Mouse (Mus musculus) CH12.LX (cell line): ENCODE data around the gene Sall1. TPM values are rescaled to one million over a fixed set of nuclear protein-coding genes. Genes with fewer than 3 reads are reported as not detected.

Experiments used
- DNase-seq: peaks from one replicate; pipeline ENCODE4 v3.0.0-alpha.2; 2013; ENCODE audit errors: extremely low read depth
- H3K27ac ChIP-seq: 2 replicates; pipeline ENCODE4 v1.5.1; 2012; ENCODE audit warnings: low read depth, mild to moderate bottlenecking, control low read depth, moderate library complexity; ENCODE audit not compliant: insufficient read depth
- H3K27me3 ChIP-seq: replicated peaks from 2 replicates; pipeline ENCODE3; 2012; ENCODE audit warnings: inconsistent platforms
- H3K36me3 ChIP-seq, 2 experiments: replicated peaks in 1 of 2; 2 replicates each; pipeline versions ENCODE3 to v1.6.1; 2012; ENCODE audit warnings: inconsistent platforms in 1 of 2, low read length in 1 of 2, mild to moderate bottlenecking in 1 of 2, mixed read lengths in 1 of 2, moderate library complexity in 1 of 2; ENCODE audit not compliant: control insufficient read depth in 1 of 2, insufficient read depth in 1 of 2
- H3K4me1 ChIP-seq, 2 experiments: 2 replicates each; pipeline ENCODE4 v1.6.1; 2012; ENCODE audit warnings: inconsistent platforms in 1 of 2, moderate library complexity in 1 of 2; ENCODE audit not compliant: insufficient read depth in 2 of 2, control insufficient read depth in 1 of 2
- H3K4me2 ChIP-seq: 2 replicates; pipeline ENCODE4 v1.6.1; 2012; ENCODE audit warnings: low read depth, mild to moderate bottlenecking, control low read depth; ENCODE audit not compliant: poor library complexity, insufficient read depth, severe bottlenecking
- H3K4me3 ChIP-seq, 3 experiments: fragments of 150-350 bp in 1 of 3; sonication (generic) in 1 of 3; replicated peaks in 1 of 3; 2 replicates each; pipeline versions ENCODE3 to v1.5.1; 2011 to 2012; ENCODE audit warnings: low read depth in 2 of 3, low read length in 2 of 3, mild to moderate bottlenecking in 2 of 3, moderate library complexity in 2 of 3, control low read depth in 1 of 3, improper control_type of control experiment in 1 of 3, inconsistent platforms in 1 of 3, mixed read lengths in 1 of 3; ENCODE audit not compliant: poor library complexity in 1 of 3
- H3K79me2 ChIP-seq: replicated peaks from 2 replicates; pipeline ENCODE4 v1.6.1; 2012; ENCODE audit warnings: mild to moderate bottlenecking, moderate library complexity; ENCODE audit not compliant: control insufficient read depth, poor library complexity, insufficient read depth, severe bottlenecking; ENCODE audit errors: extremely low read depth
- H3K9ac ChIP-seq: 2 replicates; pipeline ENCODE4 v1.6.1; 2012; ENCODE audit warnings: low read depth, mild to moderate bottlenecking, control low read depth, moderate library complexity; ENCODE audit not compliant: insufficient read depth
- H3K9me3 ChIP-seq: replicated peaks from 2 replicates; pipeline ENCODE3; 2012; ENCODE audit warnings: low read length, inconsistent platforms, mixed read lengths
- CTCF ChIP-seq, 2 experiments: IDR thresholded peaks in 1 of 2; conservative IDR thresholded peaks in 1 of 2; 2 replicates each; pipeline ENCODE4 v1.5.1; 2011 to 2012; ENCODE audit warnings: low read depth in 2 of 2, low read length in 2 of 2, improper control_type of control experiment in 1 of 2, inconsistent platforms in 1 of 2, mild to moderate bottlenecking in 1 of 2, moderate library complexity in 1 of 2
- E2F4 ChIP-seq: IDR thresholded peaks from 2 replicates; pipeline ENCODE4 v1.6.1; 2011; ENCODE audit warnings: low read depth, low read length, improper control_type of control experiment; ENCODE audit not compliant: insufficient replicate concordance
- ELF1 ChIP-seq: IDR thresholded peaks from 2 replicates; pipeline ENCODE4 v1.6.1; 2014; ENCODE audit warnings: low read depth, mild to moderate bottlenecking, inconsistent platforms, low read length, improper control_type of control experiment
- ETS1 ChIP-seq: conservative IDR thresholded peaks from 2 replicates; pipeline ENCODE4 v1.6.1; 2012; ENCODE audit warnings: low read depth, mild to moderate bottlenecking, inconsistent platforms, low read length, improper control_type of control experiment, moderate library complexity
- GABPA ChIP-seq: IDR thresholded peaks from 2 replicates; pipeline ENCODE4 v1.6.1; 2012; ENCODE audit warnings: low read depth, low read length, improper control_type of control experiment, inconsistent platforms; ENCODE audit not compliant: insufficient replicate concordance
- IRF4 ChIP-seq: IDR thresholded peaks from 2 replicates; pipeline ENCODE4 v1.6.1; 2014; ENCODE audit warnings: low read depth, mild to moderate bottlenecking, inconsistent platforms, low read length, improper control_type of control experiment
- JUN ChIP-seq: IDR thresholded peaks from 2 replicates; pipeline ENCODE4 v1.6.1; 2011; ENCODE audit warnings: low read depth, mild to moderate bottlenecking, low read length, improper control_type of control experiment, moderate library complexity; ENCODE audit not compliant: insufficient read depth
- MAFK ChIP-seq: IDR thresholded peaks from 2 replicates; pipeline ENCODE4 v1.6.1; 2011; ENCODE audit warnings: low read length, improper control_type of control experiment; ENCODE audit not compliant: insufficient replicate concordance
- MEF2A ChIP-seq: IDR thresholded peaks from 2 replicates; pipeline ENCODE4 v1.6.1; 2014; ENCODE audit warnings: low read depth, mild to moderate bottlenecking, inconsistent platforms, low read length, improper control_type of control experiment, borderline replicate concordance
- NELFE ChIP-seq: IDR thresholded peaks from 2 replicates; pipeline ENCODE4 v1.6.1; 2011; ENCODE audit warnings: low read depth, low read length, improper control_type of control experiment
- NRF1 ChIP-seq: IDR thresholded peaks from 2 replicates; pipeline ENCODE4 v1.6.1; 2014; ENCODE audit warnings: low read depth, mild to moderate bottlenecking, inconsistent platforms, low read length, improper control_type of control experiment, moderate library complexity
- PAX5 ChIP-seq: IDR thresholded peaks from 2 replicates; pipeline ENCODE4 v1.6.1; 2012; ENCODE audit warnings: low read length, inconsistent platforms, mixed read lengths
- POLR2A ChIP-seq: IDR thresholded peaks from 2 replicates; pipeline ENCODE4 v1.6.1; 2011; ENCODE audit warnings: low read depth, mild to moderate bottlenecking, improper control_type of control experiment, low read length
- POLR2AphosphoS2 ChIP-seq: IDR thresholded peaks from 2 replicates; pipeline ENCODE4 v1.6.1; 2011; ENCODE audit warnings: low read depth, low read length, improper control_type of control experiment
- SIN3A ChIP-seq: IDR thresholded peaks from 2 replicates; pipeline ENCODE4 v1.6.1; 2012; ENCODE audit warnings: low read length, improper control_type of control experiment, inconsistent platforms
- SMC3 ChIP-seq: IDR thresholded peaks from 2 replicates; pipeline ENCODE4 v1.6.1; 2011; ENCODE audit warnings: low read depth, low read length, improper control_type of control experiment
- TBP ChIP-seq: conservative IDR thresholded peaks from 2 replicates; pipeline ENCODE4 v1.6.1; 2011; ENCODE audit warnings: low read depth, low read length, improper control_type of control experiment
- USF1 ChIP-seq: IDR thresholded peaks from 2 replicates; pipeline ENCODE4 v1.6.1; 2014; ENCODE audit warnings: low read depth, mild to moderate bottlenecking, inconsistent platforms, low read length, improper control_type of control experiment
- USF2 ChIP-seq: conservative IDR thresholded peaks from 2 replicates; pipeline ENCODE4 v1.6.1; 2011; ENCODE audit warnings: low read depth, low read length, improper control_type of control experiment
- ZC3H11A ChIP-seq: IDR thresholded peaks from 2 replicates; pipeline ENCODE4 v1.6.1; 2012; ENCODE audit warnings: low read depth, mild to moderate bottlenecking, inconsistent platforms, low read length, improper control_type of control experiment
- ZKSCAN1 ChIP-seq: IDR thresholded peaks from 2 replicates; pipeline ENCODE4 v1.6.1; 2012; ENCODE audit warnings: low read depth, inconsistent platforms, low read length, improper control_type of control experiment, borderline replicate concordance
- ZNF384 ChIP-seq: IDR thresholded peaks from 2 replicates; pipeline ENCODE4 v1.6.1; 2012; ENCODE audit warnings: low read depth, low read length, improper control_type of control experiment, inconsistent platforms
- dilution Hi-C: fragments of 300-500 bp; cut with MboI; formaldehyde crosslinking; loops from 2 replicates; pipeline ENCODE4 v1.14.3; 2020; ENCODE audit warnings: low sequenced_read_pairs; ENCODE audit not compliant: extremely low pct_unique_long_range_greater_than_20kb, extremely low pct_ligation_motif_present
- in situ Hi-C: fragments of 300-500 bp; cut with MboI; formaldehyde crosslinking; loops from 3 replicates; pipeline ENCODE4 v1.14.3; 2019; ENCODE audit warnings: low sequenced_read_pairs, low pct_ligation_motif_present, low pct_unique_long_range_greater_than_20kb, mixed read lengths
- polyA plus RNA-seq: library from polyadenylated mRNA; unstranded; fragments of >175 nt; gene quantifications from 2 replicates; pipeline ENCODE4 v1.2.1, GENCODE M21; 2012; ENCODE audit warnings: low read depth; ENCODE audit not compliant: insufficient read length
- total RNA-seq, 2 experiments: library from RNA; depleted of rRNA; stranded (reverse); fragments of 300-350 nt in 1 of 2; fragments of >200 nt in 1 of 2; gene quantifications; 2 replicates each; pipeline ENCODE4 v1.2.3; 2012 to 2014

Gene Sall1
- total and polyA plus RNA-seq, 3 experiments, result not detected

GRCm38 (mm10) chr8:89042118-89042460 lies 1.9 kb downstream of the Sall1 start:
- no peak overlapping the region for H3K27ac ChIP-seq
- dilution Hi-C loops, result no loop called here
- TF ChIP-seq ZKSCAN1 (no peak), ZNF384 (no peak), MAFK (no peak), TBP (no peak), USF1 (no peak), ETS1 (no peak)
- TF ChIP-seq, all 38 proteins: peak for 0
- Histone ChIP-seq H3K4me3 (no peak overlapping the region), H3K4me2 (no peak overlapping the region), H3K79me2 (no peaks in the 10 kb centered on the region), H3K27me3 (no peaks in the 10 kb centered on the region), H3K4me1 (no peaks in the 10 kb centered on the region), H3K9me3 (peaks cover 57% of the 10 kb centered on the region), H3K36me3 (no peaks in the 10 kb centered on the region), H3K9ac (no peak overlapping the region)
- in situ Hi-C loops, result no loop called here
- DNase-seq, result no peak

- H3K79me2 ChIP-seq, result no peaks in the 10 kb centered on the region
- no peak overlapping the region for H3K9ac ChIP-seq
- no peaks in the 10 kb centered on the region for H3K4me1 ChIP-seq
- DNase-seq, result no peak
- H3K4me3 ChIP-seq, result no peak overlapping the region
- no peak overlapping the region for H3K4me2 ChIP-seq
- dilution Hi-C loops, result no loop called here
- no peak overlapping the region for H3K27ac ChIP-seq
- no peaks in the 10 kb centered on the region for H3K27me3 ChIP-seq
- H3K36me3 ChIP-seq, result no peaks in the 10 kb centered on the region
- TF ChIP-seq SMC3 (no peak), ZKSCAN1 (no peak), E2F4 (no peak), PAX5 (no peak), USF2 (no peak), POLR2A (no peak), ZC3H11A (no peak), SIN3A (no peak), POLR2AphosphoS2 (no peak)
- in situ Hi-C loops, result no loop called here
- H3K9me3 ChIP-seq, result peaks cover 54% of the 10 kb centered on the region
These were observed 2.4 kb downstream of the Sall1 start for GRCm38 (mm10) chr8:89041421-89042117.

DNA sequence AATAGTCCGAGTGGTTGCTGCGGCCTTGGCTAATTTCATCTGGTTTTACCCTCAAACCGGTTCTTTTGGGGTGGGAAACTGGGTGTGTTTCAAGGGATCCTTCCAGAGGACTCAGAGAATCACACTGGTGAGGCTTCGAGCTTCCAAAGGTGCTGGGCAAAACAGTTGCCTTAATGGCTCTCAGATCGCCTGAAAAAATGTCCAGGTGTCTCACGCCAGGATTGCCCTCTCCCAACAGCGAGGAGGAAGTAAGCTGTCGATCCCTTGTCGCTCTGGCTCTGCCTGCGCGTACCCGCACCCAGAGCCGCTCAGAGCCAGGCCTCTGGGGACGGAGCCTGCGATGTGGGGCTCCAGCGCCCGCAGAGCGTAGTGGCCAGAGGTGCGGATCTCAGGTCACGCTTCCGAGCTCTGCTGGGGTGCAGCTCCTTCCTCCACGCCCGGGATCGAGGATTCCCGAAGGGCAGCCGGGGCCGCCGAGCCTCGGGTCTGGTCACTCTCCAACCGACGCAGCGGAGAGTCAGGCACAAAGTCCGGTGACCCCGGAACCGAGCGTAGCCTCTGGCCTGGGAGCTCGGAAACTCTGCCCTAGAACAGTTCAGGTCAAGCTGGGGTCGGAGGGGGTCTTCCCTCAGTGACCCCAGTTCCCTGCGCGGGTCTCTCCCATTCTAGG lies 3.1 kb downstream of the Sall1 start:
- no peak overlapping the region for H3K9ac ChIP-seq
- no peak for TF ChIP-seq GABPA
- TF ChIP-seq MEF2A, result no peak
- no peak for TF ChIP-seq ZC3H11A
- TF ChIP-seq NRF1, result no peak
- TF ChIP-seq MAFK, result no peak
- no peak for TF ChIP-seq NELFE
- no peak for TF ChIP-seq IRF4
- no peak for TF ChIP-seq ELF1
- TF ChIP-seq USF1, result no peak
- TF ChIP-seq TBP, result no peak
- no peak for TF ChIP-seq USF2
- no peak for TF ChIP-seq CTCF (conservative IDR thresholded peaks at IDR 0.05 in 1 of 2, IDR thresholded peaks at IDR 0.05 in 1 of 2; ENCODE audit: low read depth in 2 of 2, low read length in 2 of 2)
- TF ChIP-seq ETS1, result no peak
- no peak for TF ChIP-seq POLR2AphosphoS2
- no peak for TF ChIP-seq JUN
- no peaks in the 10 kb centered on the region for H3K4me1 ChIP-seq
- no peaks in the 10 kb centered on the region for H3K27me3 ChIP-seq
- no peak for DNase-seq
- no peaks in the 10 kb centered on the region for H3K79me2 ChIP-seq
- in situ Hi-C loops (no loop called here), dilution Hi-C loops (no loop called here)
- peaks cover 49% of the 10 kb centered on the region for H3K9me3 ChIP-seq
- H3K36me3 ChIP-seq, result no peaks in the 10 kb centered on the region
- no peak overlapping the region for H3K4me3 ChIP-seq
- no peak overlapping the region for H3K4me2 ChIP-seq
- no peak overlapping the region for H3K27ac ChIP-seq
